Mouse (Mus musculus) forebrain, postnatal 0 days (tissue): ENCODE results near the gene Fez2. TPM values are rescaled to one million over a fixed set of nuclear protein-coding genes. Genes with fewer than 3 reads are reported as not detected.

Experiments used
- ATAC-seq: fragments of 200-750 bp; cut with Nextera tagmentation; 2 replicates; pipeline ENCODE4 v1.8.0; 2017; ENCODE audit warnings: mild to moderate bottlenecking, moderate library complexity
- DNase-seq: peaks from one replicate; pipeline ENCODE4 v3.0.0-alpha.2; 2015
- H3K27ac ChIP-seq: fragments of 300-500 bp; sonication (generic); 2 replicates; pipeline ENCODE4 v1.5.1; 2014; ENCODE audit warnings: low read depth, mild to moderate bottlenecking, antibody characterized with exemption, low read length, moderate library complexity, mixed read lengths
- H3K27me3 ChIP-seq: fragments of 300-500 bp; sonication (generic); 2 replicates; pipeline ENCODE4 v1.6.1; 2014; ENCODE audit warnings: mild to moderate bottlenecking, low read length, mixed read lengths; ENCODE audit not compliant: insufficient read depth
- H3K36me3 ChIP-seq: fragments of 300-500 bp; sonication (generic); 2 replicates; pipeline ENCODE4 v1.6.1; 2014; ENCODE audit warnings: mild to moderate bottlenecking, moderate library complexity; ENCODE audit not compliant: insufficient read depth
- H3K4me1 ChIP-seq: fragments of 300-500 bp; sonication (generic); 2 replicates; pipeline ENCODE4 v1.6.1; 2014; ENCODE audit warnings: antibody characterized with exemption; ENCODE audit not compliant: insufficient read depth
- H3K4me2 ChIP-seq: fragments of 300-500 bp; sonication (generic); 2 replicates; pipeline ENCODE4 v1.6.1; 2014; ENCODE audit warnings: low read depth, mild to moderate bottlenecking, moderate library complexity
- H3K4me3 ChIP-seq: fragments of 300-500 bp; sonication (generic); 2 replicates; pipeline ENCODE4 v1.5.1; 2014; ENCODE audit warnings: low read depth, low read length, mixed read lengths
- H3K9ac ChIP-seq: fragments of 300-500 bp; sonication (generic); 2 replicates; pipeline ENCODE4 v1.6.1; 2014; ENCODE audit warnings: mild to moderate bottlenecking
- H3K9me3 ChIP-seq: fragments of 300-500 bp; sonication (generic); 2 replicates; pipeline ENCODE4 v1.6.1; 2016; ENCODE audit warnings: low read length
- CTCF ChIP-seq: sonication (generic); IDR thresholded peaks from 2 replicates; pipeline ENCODE4 v1.5.1; 2016; ENCODE audit warnings: antibody characterized with exemption, control low read depth, low read depth
- whole genome bisulfite sequencing: fragments of 180-500 bp; shearing (Covaris S2); extraction: QIAGEN DNeasy Blood & Tissue Kit; methylation state at CpG from one replicate; pipeline ENCODE4 v1.1.7; 2014; 5-methylcytosine and 5-hydroxymethylcytosine counted together
- polyA plus RNA-seq: library from polyadenylated mRNA; unstranded; fragments of >200 nt; fragmentation: Nextera tagmentation; extraction: Ambion mirVana; gene quantifications from 2 replicates; pipeline ENCODE4 v1.2.1, GENCODE M21; 2015
- total RNA-seq: library from RNA; depleted of rRNA; stranded (reverse); fragments of >200 nt; gene quantifications from 2 replicates; pipeline ENCODE4 v1.2.3, GENCODE M21; 2014

Fez2 gene
- total and polyA plus RNA-seq, 2 experiments from 2014 or later, result 57.9 to 65.9 TPM

GRCm38 (mm10) chr17:78409900-78410299 lies 8.1 kb downstream of the Fez2 start:
- peak; percentile 51 for DNase-seq
- 20% methylated on average over 2 of the region's 2 CpGs for WGBS
- no peaks in the 10 kb centered on the region for H3K36me3 ChIP-seq

GRCm38 (mm10) chr17:78408386-78408785 lies 9.6 kb downstream of the Fez2 start:
- H3K9ac ChIP-seq, result no peak overlapping the region
- H3K4me2 ChIP-seq, result no peak overlapping the region
- no peak overlapping the region for H3K27ac ChIP-seq
- no peak for TF ChIP-seq CTCF
- peak; percentile 32; the same call in 1 of the 2 replicates for ATAC-seq
- DNase-seq, result no peak
- no peak overlapping the region for H3K4me3 ChIP-seq
- no peaks in the 10 kb centered on the region for H3K9me3 ChIP-seq
- no peaks in the 10 kb centered on the region for H3K36me3 ChIP-seq
- H3K4me1 ChIP-seq, result peaks cover 4% of the 10 kb centered on the region; the same call in 1 of the 2 replicates
- WGBS, result 66% methylated on average over 10 of the region's 10 CpGs
- no peaks in the 10 kb centered on the region for H3K27me3 ChIP-seq

More at GRCm38 (mm10) chr17:78409900-78410299, 8.1 kb downstream of the Fez2 start:
- TF ChIP-seq CTCF, result no peak
- ATAC-seq, result peak; percentile 86
- no peaks in the 10 kb centered on the region for H3K9me3 ChIP-seq
- no peak overlapping the region for H3K4me2 ChIP-seq
- H3K27ac ChIP-seq, result no peak overlapping the region
- H3K9ac ChIP-seq, result no peak overlapping the region
- no peaks in the 10 kb centered on the region for H3K27me3 ChIP-seq
- peaks cover 4% of the 10 kb centered on the region; the same call in 1 of the 2 replicates for H3K4me1 ChIP-seq
- no peak overlapping the region for H3K4me3 ChIP-seq

DNA sequence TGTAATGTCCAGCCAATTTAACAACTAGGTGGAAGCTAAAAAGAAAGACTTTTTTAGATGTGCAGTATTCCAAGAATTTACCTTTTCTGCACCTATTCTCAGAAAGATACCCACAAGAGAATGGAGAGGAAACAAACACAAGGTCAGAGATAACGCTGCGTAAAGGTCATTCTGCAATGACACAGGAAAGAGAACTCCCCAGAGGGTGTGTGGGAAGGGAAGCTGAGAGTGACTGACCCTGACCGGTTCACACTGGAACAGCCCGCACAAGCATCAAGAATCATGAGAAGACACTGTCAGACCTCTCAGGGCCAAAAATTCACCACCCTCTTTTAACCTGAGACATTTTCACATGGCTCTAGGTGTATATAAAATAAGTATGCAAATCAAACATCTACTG lies 10.4 kb downstream of the Fez2 start:
- Histone ChIP-seq H3K9ac (no peak overlapping the region), H3K4me1 (peaks cover 4% of the 10 kb centered on the region; the same call in 1 of the 2 replicates), H3K36me3 (no peaks in the 10 kb centered on the region), H3K4me2 (no peak overlapping the region), H3K27ac (no peak overlapping the region), H3K9me3 (no peaks in the 10 kb centered on the region), H3K27me3 (no peaks in the 10 kb centered on the region), H3K4me3 (no peak overlapping the region)
- ATAC-seq (no peak), DNase-seq (no peak)
- WGBS, result 90% methylated on average over 4 of the region's 4 CpGs
- TF ChIP-seq CTCF, result no peak

DNA sequence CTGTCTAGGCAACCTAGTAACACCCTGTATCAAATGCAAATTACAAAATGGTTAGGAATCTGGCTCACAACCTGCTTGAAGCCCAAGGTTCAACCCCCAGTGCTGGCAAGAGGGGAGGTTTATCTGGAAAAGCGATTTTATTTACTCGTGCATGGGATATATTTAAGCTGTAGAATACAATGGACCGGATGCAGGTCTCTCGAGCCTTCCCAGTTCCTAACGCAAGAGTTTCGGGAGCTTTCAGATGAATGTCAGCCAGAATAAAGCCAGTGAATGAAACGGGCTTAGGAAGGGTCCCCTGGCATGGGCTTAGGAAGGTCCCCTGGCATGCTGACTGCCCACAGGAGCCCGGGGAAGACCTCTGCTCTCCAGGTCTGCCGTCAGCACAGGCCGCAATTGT lies 11.1 kb downstream of the Fez2 start:
- DNase-seq (no peak), ATAC-seq (no peak)
- H3K36me3 ChIP-seq, result no peaks in the 10 kb centered on the region
- H3K4me3 ChIP-seq, result no peak overlapping the region
- no peaks in the 10 kb centered on the region for H3K27me3 ChIP-seq
- H3K9me3 ChIP-seq, result no peaks in the 10 kb centered on the region
- H3K4me1 ChIP-seq, result peaks cover 4% of the 10 kb centered on the region; the same call in 1 of the 2 replicates
- WGBS, result 81% methylated on average over 10 of the region's 10 CpGs
- no peak overlapping the region for H3K9ac ChIP-seq
- H3K27ac ChIP-seq, result no peak overlapping the region
- no peak for TF ChIP-seq CTCF
- no peak overlapping the region for H3K4me2 ChIP-seq

GRCm38 (mm10) chr17:78405336-78405735 lies 12.6 kb downstream of the Fez2 start:
- WGBS, result 92% methylated on average over 3 of the region's 3 CpGs
- Histone ChIP-seq H3K9me3 (no peaks in the 10 kb centered on the region), H3K27me3 (no peaks in the 10 kb centered on the region), H3K4me3 (no peak overlapping the region), H3K36me3 (peaks cover 7% of the 10 kb centered on the region; the same call in 1 of the 2 replicates), H3K4me1 (peaks cover 4% of the 10 kb centered on the region; the same call in 1 of the 2 replicates), H3K4me2 (no peak overlapping the region), H3K9ac (no peak overlapping the region), H3K27ac (no peak overlapping the region)
- DNase-seq (no peak), ATAC-seq (no peak)
- no peak for TF ChIP-seq CTCF

- Histone ChIP-seq H3K4me2 (no peak overlapping the region), H3K9ac (no peak overlapping the region), H3K9me3 (no peaks in the 10 kb centered on the region), H3K4me1 (no peaks in the 10 kb centered on the region), H3K4me3 (no peak overlapping the region), H3K27me3 (no peaks in the 10 kb centered on the region), H3K27ac (no peak overlapping the region), H3K36me3 (peaks cover 11% of the 10 kb centered on the region; the same call in 1 of the 2 replicates)
- WGBS, result 94% methylated on average over 9 of the region's 9 CpGs
- DNase-seq (no peak), ATAC-seq (no peak)
- TF ChIP-seq CTCF, result no peak
Observed at GRCm38 (mm10) chr17:78403804-78404203, 14.1 kb downstream of the Fez2 start.

DNA sequence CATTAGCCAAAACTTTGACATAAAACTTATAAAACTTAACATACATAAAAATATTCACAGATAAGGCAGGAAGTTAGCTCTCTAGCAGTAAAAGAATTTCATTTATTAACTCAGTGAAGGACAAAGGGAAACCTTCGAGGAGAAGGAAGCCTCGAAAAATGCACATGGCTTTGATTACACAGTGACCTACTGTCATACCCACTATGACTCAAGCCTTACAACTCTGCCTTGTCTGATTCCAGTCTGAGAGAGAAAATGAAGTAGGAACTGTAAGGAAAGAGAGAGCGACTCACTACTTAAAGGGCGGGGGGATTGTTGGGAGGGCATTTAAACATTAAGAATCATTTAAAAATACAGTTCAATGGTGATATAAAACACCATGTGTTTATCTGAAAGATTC lies 14.7 kb downstream of the Fez2 start:
- Histone ChIP-seq H3K4me3 (no peak overlapping the region), H3K27me3 (no peaks in the 10 kb centered on the region), H3K4me1 (no peaks in the 10 kb centered on the region), H3K27ac (no peak overlapping the region), H3K36me3 (peaks cover 11% of the 10 kb centered on the region; the same call in 1 of the 2 replicates), H3K9me3 (no peaks in the 10 kb centered on the region), H3K9ac (no peak overlapping the region), H3K4me2 (no peak overlapping the region)
- ATAC-seq (no peak), DNase-seq (no peak)
- 90% methylated on average over 4 of the region's 4 CpGs for WGBS
- no peak for TF ChIP-seq CTCF

- H3K9me3 ChIP-seq, result no peaks in the 10 kb centered on the region
- H3K4me2 ChIP-seq, result no peak overlapping the region
- H3K9ac ChIP-seq, result no peak overlapping the region
- no peak for TF ChIP-seq CTCF
- H3K36me3 ChIP-seq, result peaks cover 11% of the 10 kb centered on the region; the same call in 1 of the 2 replicates
- no peaks in the 10 kb centered on the region for H3K27me3 ChIP-seq
- H3K4me1 ChIP-seq, result no peaks in the 10 kb centered on the region
- no peak for ATAC-seq
- H3K4me3 ChIP-seq, result no peak overlapping the region
- no peak overlapping the region for H3K27ac ChIP-seq
- no peak for DNase-seq
- 90% methylated on average over 6 of the region's 6 CpGs for WGBS
Observed at GRCm38 (mm10) chr17:78402174-78402573, 15.8 kb downstream of the Fez2 start.
